Mouse (Mus musculus) lung, postnatal 0 days (tissue): ENCODE measurements around the gene Ppef2.

Source experiments
- CTCF ChIP-seq: IDR thresholded peaks from 2 replicates; pipeline ENCODE4 v1.5.1; 2016; ENCODE audit warnings: antibody characterized with exemption, mild to moderate bottlenecking
- EP300 ChIP-seq: IDR thresholded peaks from 2 replicates; pipeline ENCODE4 v1.6.1; 2016; ENCODE audit warnings: antibody characterized with exemption, mild to moderate bottlenecking, control low read depth

DNA sequence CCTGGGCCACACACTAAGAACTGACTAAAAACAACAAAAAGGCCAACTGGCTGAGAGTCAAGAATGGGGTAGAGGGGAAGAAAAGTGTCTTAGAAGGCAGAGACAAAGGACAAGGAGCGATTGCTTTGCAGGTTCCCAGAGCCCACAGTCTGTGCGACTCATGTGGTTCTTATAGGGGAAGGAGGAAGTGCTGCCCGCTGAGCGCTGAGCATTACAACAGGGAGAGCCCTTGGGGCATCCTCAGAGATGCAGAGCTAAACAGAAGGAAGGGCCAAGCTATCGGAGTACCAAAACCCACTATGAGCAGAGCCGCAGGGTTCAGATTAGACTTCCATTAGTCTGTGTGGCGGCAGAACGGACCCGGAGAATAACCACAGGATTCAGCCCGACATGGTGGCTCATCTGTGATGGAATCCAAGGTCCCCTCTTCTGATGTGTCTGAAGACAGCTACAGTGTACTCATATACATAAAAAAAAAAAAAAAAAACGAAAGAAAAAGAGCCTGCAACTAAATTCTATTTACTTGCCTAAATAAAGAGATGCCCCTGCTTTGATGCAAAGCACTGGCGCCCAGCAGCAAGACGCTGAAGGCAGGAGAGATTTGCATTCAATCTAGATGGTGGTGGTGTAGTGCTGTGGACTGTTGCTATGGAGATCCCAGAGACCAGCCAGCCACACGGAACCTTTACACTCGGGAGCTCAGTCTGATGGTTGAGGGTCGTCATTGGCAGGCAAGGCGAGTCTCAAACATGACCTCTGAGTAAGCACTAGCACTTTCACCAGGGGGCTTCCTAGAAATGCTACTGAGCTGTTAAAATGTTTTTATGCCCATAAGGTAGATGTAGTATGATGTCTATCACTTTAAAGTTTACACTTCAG, 36.9 kb downstream of the Ppef2 start:
- TF ChIP-seq CTCF (no peak), EP300 (no peak)
